Mouse (Mus musculus) kidney, adult 18-20 months (tissue): ENCODE data around the gene Zcchc2.
A peak's percentile ranks its signal among the peaks of the same experiment; 100 is the strongest.

Source experiments
- DNase-seq: peaks from one replicate; pipeline ENCODE4 v3.0.0; 2021

Gene Zcchc2

GRCm38 (mm10) chr1:105990138-105990821 is at the start of gene Zcchc2:
TSS of gene Zcchc2 (plus strand) at chr1:105990406.
- DNase-seq, result peak; percentile 98

GRCm38 (mm10) chr1:105944927-105945580 is 45.2 kb upstream of the Zcchc2 start:
- DNase-seq, result no peak

- DNase-seq, result no peak
Measured at GRCm38 (mm10) chr1:105946581-105947540, 43.3 kb upstream of the Zcchc2 start.

GRCm38 (mm10) chr1:105948352-105948751 is 41.9 kb upstream of the Zcchc2 start:
- no peak for DNase-seq

GRCm38 (mm10) chr1:105953588-105953987 is 36.6 kb upstream of the Zcchc2 start:
- no peak for DNase-seq

GRCm38 (mm10) chr1:105954047-105954446 is 36.2 kb upstream of the Zcchc2 start:
- DNase-seq, result no peak

GRCm38 (mm10) chr1:105956057-105956456 is 34.1 kb upstream of the Zcchc2 start:
- DNase-seq, result no peak

GRCm38 (mm10) chr1:105961472-105961871 is 28.7 kb upstream of the Zcchc2 start:
- DNase-seq, result no peak

- no peak for DNase-seq
Measured at GRCm38 (mm10) chr1:105962084-105962818, 28.0 kb upstream of the Zcchc2 start.

GRCm38 (mm10) chr1:105962852-105963251 is 27.4 kb upstream of the Zcchc2 start:
- DNase-seq, result no peak

- DNase-seq, result no peak
Measured at GRCm38 (mm10) chr1:105964514-105964913, 25.7 kb upstream of the Zcchc2 start.

GRCm38 (mm10) chr1:105965189-105965588 is 25.0 kb upstream of the Zcchc2 start:
- no peak for DNase-seq

- DNase-seq, result peak; percentile 45
Measured at GRCm38 (mm10) chr1:105971490-105972170, 18.6 kb upstream of the Zcchc2 start.

- DNase-seq, result no peak
Measured at GRCm38 (mm10) chr1:105974023-105974422, 16.2 kb upstream of the Zcchc2 start.

GRCm38 (mm10) chr1:105977446-105978094 is 12.6 kb upstream of the Zcchc2 start:
- DNase-seq, result peak; percentile 44

GRCm38 (mm10) chr1:105980849-105981610 is 9.2 kb upstream of the Zcchc2 start:
- DNase-seq, result no peak

- DNase-seq, result no peak
Measured at GRCm38 (mm10) chr1:105982496-105983364, 7.5 kb upstream of the Zcchc2 start.

- DNase-seq, result no peak
Measured at GRCm38 (mm10) chr1:105984172-105984571, 6.0 kb upstream of the Zcchc2 start.

- DNase-seq, result no peak
Measured at GRCm38 (mm10) chr1:105988171-105988570, 2.0 kb upstream of the Zcchc2 start.
